Mouse (Mus musculus) frontal cortex, postnatal 14 days (tissue): ENCODE measurements around the gene Naf1.

Source experiments
- DNase-seq, 2 experiments: peaks; one replicate each; pipeline ENCODE4 v3.0.0; 2022; ENCODE audit warnings: low spot score in 2 of 2

Gene Naf1

GRCm38 (mm10) chr8:66860023-66860422 is at the start of gene Naf1:
Gene Naf1 (plus strand): TSS chr8:66860217.
- DNase-seq, result peak; percentile 88 to 91

GRCm38 (mm10) chr8:66860921-66861588 is 1.0 kb downstream of the Naf1 start:
- no peak for DNase-seq

GRCm38 (mm10) chr8:66861589-66862500 is 1.8 kb downstream of the Naf1 start:
- DNase-seq, result no peak

GRCm38 (mm10) chr8:66863761-66864160 is 3.7 kb downstream of the Naf1 start:
- no peak for DNase-seq

GRCm38 (mm10) chr8:66865120-66865519 is 5.1 kb downstream of the Naf1 start:
- no peak for DNase-seq

- DNase-seq, result no peak
Measured at GRCm38 (mm10) chr8:66867679-66868078, 7.7 kb downstream of the Naf1 start.

GRCm38 (mm10) chr8:66869211-66869932 is 9.4 kb downstream of the Naf1 start:
- no peak for DNase-seq

- DNase-seq, result no peak
Measured at GRCm38 (mm10) chr8:66883866-66884265, 23.8 kb downstream of the Naf1 start.

GRCm38 (mm10) chr8:66891879-66892278 is 31.9 kb downstream of the Naf1 start:
- DNase-seq, result no peak

GRCm38 (mm10) chr8:66905000-66905399 is 45.0 kb downstream of the Naf1 start:
- DNase-seq, result no peak

GRCm38 (mm10) chr8:66905557-66905956 is 45.5 kb downstream of the Naf1 start:
- DNase-seq, result no peak

GRCm38 (mm10) chr8:66906116-66906515 is 46.1 kb downstream of the Naf1 start:
- no peak for DNase-seq

GRCm38 (mm10) chr8:66910684-66911083 is 50.7 kb downstream of the Naf1 start:
- DNase-seq, result no peak

GRCm38 (mm10) chr8:66913616-66914536 is 53.9 kb downstream of the Naf1 start:
- DNase-seq, result no peak

- DNase-seq, result no peak
Measured at GRCm38 (mm10) chr8:66916056-66916455, 56.0 kb downstream of the Naf1 start.

GRCm38 (mm10) chr8:66917695-66918467 is 57.9 kb downstream of the Naf1 start:
- no peak for DNase-seq

GRCm38 (mm10) chr8:66918471-66918870 is 58.5 kb downstream of the Naf1 start:
- no peak for DNase-seq

GRCm38 (mm10) chr8:66933746-66934145 is 73.7 kb downstream of the Naf1 start:
- no peak for DNase-seq

GRCm38 (mm10) chr8:66936236-66936635 is 76.2 kb downstream of the Naf1 start:
- no peak for DNase-seq
